Mouse (Mus musculus): ENCODE measurements around the gene Cd63.

DNA sequence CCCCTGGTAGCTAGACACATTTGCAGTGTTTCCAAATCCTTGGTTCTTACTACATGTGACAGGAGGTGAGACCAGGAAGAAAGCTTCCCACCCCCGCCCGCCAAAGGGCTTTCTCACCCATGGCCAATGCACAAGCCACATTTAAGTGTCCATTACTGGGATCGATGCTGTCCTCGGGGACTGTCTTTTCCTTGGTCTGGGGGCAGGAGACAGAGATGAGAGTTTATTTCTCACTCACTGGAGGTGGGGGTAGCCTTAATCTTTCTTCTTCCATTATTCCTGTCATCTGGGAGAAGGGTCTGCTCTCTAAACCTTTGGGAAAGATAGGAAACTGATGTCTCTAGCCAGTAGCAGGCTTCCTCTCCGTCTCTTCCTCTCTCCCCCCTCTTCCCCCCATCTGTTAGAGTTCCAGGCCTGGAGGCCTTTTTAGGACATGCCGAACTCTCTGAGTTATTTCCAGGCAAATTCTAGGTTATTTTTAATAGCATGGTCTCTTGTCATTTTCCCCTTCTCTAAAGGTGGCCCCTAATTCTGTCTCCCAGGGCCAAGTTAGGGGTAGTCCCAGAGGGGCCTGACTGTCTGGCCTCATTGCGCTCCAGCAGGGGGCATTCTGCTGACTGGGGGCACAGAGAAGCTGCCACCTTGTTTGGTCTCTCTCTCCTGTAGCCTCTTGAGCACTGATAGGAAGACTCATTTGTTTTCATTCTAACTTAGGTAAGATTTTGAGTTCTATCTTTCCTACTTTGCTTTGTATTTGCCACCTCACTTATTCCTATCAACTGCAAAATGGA, 34.4 kb downstream of the Cd63 start:
- TF ChIP-seq CTCF (IDR thresholded peaks at IDR 0.05; ENCODE audit: low read depth, low read length): no peak
- no peak for TF ChIP-seq EP300 (IDR thresholded peaks at IDR 0.05; ENCODE audit: insufficient read depth, low read depth, low read length)

Measured in ES-Bruce4 (cell line).